Mouse (Mus musculus) liver, embryonic 14.5 days (tissue): ENCODE measurements around the gene Speg. TPM values are rescaled to one million over a fixed set of nuclear protein-coding genes. Genes with fewer than 3 reads are reported as not detected.

ENCODE experiments used
- ATAC-seq: fragments of 200-750 bp; cut with Nextera tagmentation; 2 replicates; pipeline ENCODE4 v1.8.0; 2017; ENCODE audit warnings: moderate number of reproducible peaks, mild to moderate bottlenecking, moderate library complexity; ENCODE audit not compliant: insufficient read depth
- DNase-seq, 3 experiments: peaks; one replicate each; pipeline ENCODE4 v3.0.0-alpha.2; 2012 to 2013; ENCODE audit warnings: low read depth in 3 of 3, low spot score in 3 of 3
- H3K27ac ChIP-seq: fragments of 300-500 bp; sonication (generic); 2 replicates; pipeline ENCODE4 v1.5.1; 2014; ENCODE audit warnings: moderate library complexity, mild to moderate bottlenecking, control low read depth, inconsistent platforms
- H3K27me3 ChIP-seq: fragments of 300-500 bp; sonication (generic); 2 replicates; pipeline ENCODE4 v1.6.1; 2014; ENCODE audit warnings: mild to moderate bottlenecking, low read length, moderate library complexity; ENCODE audit not compliant: control insufficient read depth, insufficient read depth
- H3K36me3 ChIP-seq: fragments of 300-500 bp; sonication (generic); replicated peaks from 2 replicates; pipeline ENCODE4 v1.6.1; 2014; ENCODE audit warnings: low read depth; ENCODE audit not compliant: control insufficient read depth, insufficient read depth
- H3K4me1 ChIP-seq, 2 experiments: fragments of 200-500 bp in 1 of 2; fragments of 300-500 bp in 1 of 2; sonication (generic) in 1 of 2; replicated peaks; 2 replicates each; pipeline ENCODE4 v1.6.1; 2012 to 2014; ENCODE audit warnings: antibody characterized with exemption in 1 of 2, inconsistent platforms in 1 of 2, low read length in 1 of 2; ENCODE audit not compliant: control insufficient read depth in 2 of 2, insufficient read depth in 2 of 2
- H3K4me2 ChIP-seq: fragments of 300-500 bp; sonication (generic); 2 replicates; pipeline ENCODE4 v1.6.1; 2014; ENCODE audit warnings: low read depth, mild to moderate bottlenecking, control low read depth, moderate library complexity
- H3K4me3 ChIP-seq, 2 experiments: fragments of 200-500 bp in 1 of 2; fragments of 300-500 bp in 1 of 2; sonication (generic) in 1 of 2; 2 replicates each; pipeline ENCODE4 v1.5.1; 2012 to 2014; ENCODE audit warnings: low read depth in 2 of 2, low read length in 2 of 2, mild to moderate bottlenecking in 2 of 2, control low read depth in 1 of 2, inconsistent platforms in 1 of 2, moderate library complexity in 1 of 2; ENCODE audit not compliant: insufficient read depth in 1 of 2
- H3K9ac ChIP-seq: fragments of 300-500 bp; sonication (generic); replicated peaks from 2 replicates; pipeline ENCODE4 v1.6.1; 2014; ENCODE audit warnings: mild to moderate bottlenecking, control low read depth, moderate library complexity
- H3K9me3 ChIP-seq: fragments of 300-500 bp; sonication (generic); 2 replicates; pipeline ENCODE4 v1.6.1; 2016; ENCODE audit warnings: low read length, mixed read lengths; ENCODE audit not compliant: control insufficient read depth
- CTCF ChIP-seq: IDR thresholded peaks from 2 replicates; pipeline ENCODE4 v1.5.1; 2016; ENCODE audit warnings: antibody characterized with exemption, low read depth, control low read depth
- EP300 ChIP-seq: IDR thresholded peaks from 2 replicates; pipeline ENCODE4 v1.6.1; 2016; ENCODE audit warnings: antibody characterized with exemption, low read depth
- WGBS: fragments of 180-500 bp; shearing (Covaris S2); extraction: QIAGEN DNeasy Blood & Tissue Kit; methylation state at CpG from one replicate; pipeline ENCODE4 v1.1.7; 2014; ENCODE audit not compliant: insufficient replicate concordance; 5-methylcytosine and 5-hydroxymethylcytosine counted together
- polyA plus RNA-seq, 2 experiments: library from polyadenylated mRNA; depleted of rRNA in 1 of 2; stranded (reverse) in 1 of 2; unstranded in 1 of 2; fragments of >200 nt; fragmentation: Nextera tagmentation in 1 of 2; extraction: Ambion mirVana in 1 of 2; gene quantifications; 2 replicates each; pipeline versions ENCODE4 v1.2.1 to v1.2.3; 2012 to 2014

The Speg gene
- polyA plus RNA-seq, 2 experiments = 8.4 to 8.5 TPM

GRCm38 (mm10) chr1:75407056-75407455 lies 32.0 kb downstream of the Speg start:
- Histone ChIP-seq H3K36me3 (no peaks in the 10 kb centered on the region), H3K4me3 (no peak overlapping the region), H3K9me3 (no peaks in the 10 kb centered on the region), H3K27ac (no peak overlapping the region), H3K9ac (no peak overlapping the region), H3K27me3 (no peaks in the 10 kb centered on the region), H3K4me2 (no peak overlapping the region), H3K4me1 (no peaks in the 10 kb centered on the region)
- no peak for TF ChIP-seq EP300
- TF ChIP-seq CTCF = no peak
- no peak for ATAC-seq
- no peak for DNase-seq
- 78% methylated on average over 9 of the region's 9 CpGs for WGBS

- DNase-seq = no peak
- H3K4me3 ChIP-seq = no peak overlapping the region
- H3K9me3 ChIP-seq = no peaks in the 10 kb centered on the region
- no peak for TF ChIP-seq EP300
- TF ChIP-seq CTCF = no peak
- no peak overlapping the region for H3K9ac ChIP-seq
- 67% methylated on average over 4 of the region's 4 CpGs for WGBS
- no peak for ATAC-seq
- no peaks in the 10 kb centered on the region for H3K36me3 ChIP-seq
- no peaks in the 10 kb centered on the region for H3K27me3 ChIP-seq
- H3K27ac ChIP-seq = no peak overlapping the region
- no peak overlapping the region for H3K4me2 ChIP-seq
- no peaks in the 10 kb centered on the region for H3K4me1 ChIP-seq
Measured at GRCm38 (mm10) chr1:75408210-75408609, 33.1 kb downstream of the Speg start.

GRCm38 (mm10) chr1:75409950-75410349 lies 34.9 kb downstream of the Speg start:
- TF ChIP-seq EP300 = no peak
- TF ChIP-seq CTCF = no peak
- H3K9me3 ChIP-seq = no peaks in the 10 kb centered on the region
- H3K4me3 ChIP-seq = no peak overlapping the region
- H3K9ac ChIP-seq = no peak overlapping the region
- no peaks in the 10 kb centered on the region for H3K27me3 ChIP-seq
- no peak overlapping the region for H3K4me2 ChIP-seq
- no peaks in the 10 kb centered on the region for H3K4me1 ChIP-seq
- DNase-seq (no peak), ATAC-seq (no peak)
- no peak overlapping the region for H3K27ac ChIP-seq
- 60% methylated on average over 7 of the region's 7 CpGs for WGBS
- no peaks in the 10 kb centered on the region for H3K36me3 ChIP-seq

- H3K27me3 ChIP-seq = no peaks in the 10 kb centered on the region
- no peak overlapping the region for H3K9ac ChIP-seq
- no peak for TF ChIP-seq CTCF
- no peak for TF ChIP-seq EP300
- 66% methylated on average over 3 of the region's 3 CpGs for WGBS
- no peak overlapping the region for H3K4me3 ChIP-seq
- H3K4me2 ChIP-seq = no peak overlapping the region
- no peaks in the 10 kb centered on the region for H3K9me3 ChIP-seq
- DNase-seq = no peak
- H3K36me3 ChIP-seq = no peaks in the 10 kb centered on the region
- no peak for ATAC-seq
- no peak overlapping the region for H3K27ac ChIP-seq
- no peaks in the 10 kb centered on the region for H3K4me1 ChIP-seq
Measured at GRCm38 (mm10) chr1:75412196-75412595, 37.1 kb downstream of the Speg start.

GRCm38 (mm10) chr1:75413749-75414148 lies 38.7 kb downstream of the Speg start:
- Histone ChIP-seq H3K27ac (no peak overlapping the region), H3K27me3 (no peaks in the 10 kb centered on the region), H3K36me3 (no peaks in the 10 kb centered on the region), H3K9me3 (no peaks in the 10 kb centered on the region), H3K4me1 (no peaks in the 10 kb centered on the region), H3K4me3 (no peak overlapping the region), H3K4me2 (no peak overlapping the region), H3K9ac (no peak overlapping the region)
- ATAC-seq (no peak), DNase-seq (no peak)
- 39% methylated on average over 3 of the region's 3 CpGs for WGBS
- TF ChIP-seq EP300 = no peak
- TF ChIP-seq CTCF = peak; percentile 71
